Mouse (Mus musculus) megakaryocyte, embryonic 14.5 days (primary cell): ENCODE measurements around the gene Zc3h10.

ENCODE experiments used
- FLI1 ChIP-seq: IDR thresholded peaks from 2 replicates; pipeline ENCODE4 v1.6.1; 2012; ENCODE audit warnings: low read length, inconsistent platforms, mixed read lengths
- GATA1 ChIP-seq: IDR thresholded peaks from 3 replicates; pipeline ENCODE4 v1.6.1; 2012; ENCODE audit warnings: mixed read lengths, low read length, inconsistent platforms, borderline replicate concordance

GRCm38 (mm10) chr10:128498590-128498989 lies 49.0 kb downstream of the Zc3h10 start, which contains the start of gene Myl6b:
- TF ChIP-seq GATA1 (no peak), FLI1 (peak; percentile 20; the same call in 1 of the 2 replicates)
